Mouse (Mus musculus): ENCODE measurements at regions not wholly inside any gene's neighbourhood (a gene's known extent, or its start where the extent isn't known, plus 50 kb on each side); places are given as distances from the start of the nearest gene placed in this dataset.

DNA sequence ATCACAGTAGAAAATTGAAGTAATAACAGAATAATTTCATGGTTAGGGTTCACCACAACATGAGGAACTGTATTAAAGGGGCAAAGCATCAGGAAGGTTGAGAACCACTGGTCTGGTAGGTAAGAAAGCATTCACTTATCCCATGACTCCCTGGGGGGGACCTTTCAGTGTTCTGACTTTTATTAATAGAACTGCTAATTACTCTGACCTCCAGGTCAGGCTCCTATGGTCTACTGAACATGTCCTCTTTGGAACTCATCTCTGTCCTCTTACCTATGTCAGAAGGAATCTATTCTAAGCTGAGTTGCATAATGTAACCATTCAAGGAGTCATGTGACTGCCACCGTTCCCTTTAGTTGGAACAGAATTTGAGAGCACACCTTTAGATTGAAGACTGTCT lies 65.3 kb upstream of the Igfbp5 start:
- no peak overlapping the region for H3K9ac ChIP-seq (replicated peaks)
- no peaks in the 10 kb centered on the region for H3K36me3 ChIP-seq
- no peaks in the 10 kb centered on the region for H3K27me3 ChIP-seq
- WGBS, result 85% methylated on average over 1 of the region's 1 CpGs
- no peak overlapping the region for H3K4me3 ChIP-seq (replicated peaks)
- H3K9me3 ChIP-seq, result no peaks in the 10 kb centered on the region
- ATAC-seq, result no peak
- H3K4me1 ChIP-seq (replicated peaks), result peaks cover under 1% of the 10 kb centered on the region
- H3K4me2 ChIP-seq (replicated peaks), result no peak overlapping the region
- no peak overlapping the region for H3K27ac ChIP-seq

DNA sequence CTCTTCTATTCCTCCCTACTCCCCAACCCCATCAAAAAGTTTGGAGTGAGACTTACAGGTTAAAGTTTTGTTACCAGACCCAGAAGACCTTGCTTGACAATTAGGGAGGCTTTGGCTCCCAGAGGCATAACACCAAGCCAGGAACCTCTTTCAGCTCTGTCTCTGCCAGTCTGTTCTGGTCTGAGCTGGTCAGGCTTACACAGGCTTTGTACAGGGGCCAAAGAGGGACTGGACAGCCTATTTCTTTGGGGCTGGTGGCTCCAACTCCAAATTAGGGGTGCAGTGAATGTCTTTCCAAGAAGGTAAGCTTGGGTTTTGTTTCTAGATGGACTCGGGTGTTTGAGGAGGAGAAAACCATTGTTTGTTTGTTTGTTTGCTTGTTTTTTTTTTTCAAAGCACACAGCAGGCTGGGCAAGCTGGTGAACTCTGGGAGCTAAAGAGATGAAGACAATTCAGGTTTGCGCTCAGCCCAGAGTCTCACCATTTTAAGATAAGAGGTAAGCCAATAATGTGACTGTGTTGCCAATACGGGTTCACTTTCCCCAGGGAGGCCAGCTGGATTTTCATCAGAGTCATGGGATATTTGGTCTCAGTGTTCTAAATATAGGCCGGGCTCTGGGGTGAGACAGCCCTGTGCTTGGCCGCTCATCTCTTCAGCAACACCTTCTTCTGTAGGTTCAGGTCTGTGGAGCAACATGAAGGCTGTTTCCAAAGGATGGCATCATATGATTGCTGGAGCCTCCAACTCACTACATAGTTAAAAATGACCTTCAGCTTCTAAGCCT lies 62.2 kb upstream of the Igfbp5 start:
- Histone ChIP-seq H3K36me3 (no peaks in the 10 kb centered on the region), H3K9me3 (no peaks in the 10 kb centered on the region), H3K9ac (replicated peaks) (no peak overlapping the region), H3K4me1 (replicated peaks) (no peaks in the 10 kb centered on the region), H3K27ac (no peak overlapping the region), H3K4me2 (replicated peaks) (no peak overlapping the region), H3K4me3 (replicated peaks) (no peak overlapping the region), H3K27me3 (no peaks in the 10 kb centered on the region)
- WGBS, result 91% methylated on average over 5 of the region's 5 CpGs
- ATAC-seq, result no peak

DNA sequence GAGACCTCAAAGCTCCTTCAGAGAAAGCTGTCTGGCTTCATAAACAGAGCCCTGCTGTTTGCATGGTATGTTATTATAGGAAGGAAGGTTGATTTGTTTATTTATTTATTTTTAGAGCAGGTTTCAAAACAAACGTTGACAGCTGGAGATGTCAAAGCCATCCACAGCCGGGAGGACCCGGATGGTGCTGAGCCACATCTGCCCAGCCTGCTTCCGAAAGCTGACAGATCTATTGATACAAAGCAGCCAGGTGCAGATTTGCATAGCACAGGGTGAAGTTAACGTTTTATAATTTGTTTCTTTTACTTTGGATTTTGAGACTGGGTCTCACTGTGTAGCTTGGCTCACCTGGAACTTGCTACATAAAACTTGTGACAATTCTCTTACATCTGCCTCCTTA lies 61.5 kb upstream of the Igfbp5 start:
- no peak for ATAC-seq
- WGBS, result 58% methylated on average over 5 of the region's 5 CpGs

DNA sequence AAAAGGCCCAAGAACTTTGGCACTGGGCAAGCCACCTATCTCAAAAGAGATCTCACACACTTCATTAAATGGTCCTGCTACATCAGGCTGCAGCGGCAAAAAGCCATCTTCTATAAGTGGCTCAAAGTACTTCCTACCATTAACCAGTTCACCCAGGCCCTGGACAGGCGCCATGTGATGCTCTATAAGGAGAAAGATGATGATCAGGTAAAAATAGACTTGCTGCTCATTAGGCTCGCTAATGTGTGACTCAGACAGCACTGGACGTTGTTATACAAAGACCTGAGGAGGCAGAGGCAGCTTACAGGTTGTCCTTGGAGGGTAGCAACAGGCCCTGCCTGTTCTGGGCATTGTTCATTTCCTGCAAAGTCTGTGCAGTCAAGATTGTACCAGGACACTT lies 60.4 kb upstream of the Igfbp5 start:
- Histone ChIP-seq H3K9ac (replicated peaks) (no peak overlapping the region), H3K4me3 (replicated peaks) (no peak overlapping the region), H3K4me2 (replicated peaks) (no peak overlapping the region), H3K27me3 (no peaks in the 10 kb centered on the region), H3K27ac (no peak overlapping the region), H3K9me3 (no peaks in the 10 kb centered on the region), H3K4me1 (replicated peaks) (no peaks in the 10 kb centered on the region), H3K36me3 (no peaks in the 10 kb centered on the region)
- 92% methylated on average over 4 of the region's 4 CpGs for WGBS
- no peak for ATAC-seq

More for the DNA sequence above, 61.5 kb upstream of the Igfbp5 start:
- Histone ChIP-seq H3K4me2 (replicated peaks) (no peak overlapping the region), H3K4me3 (replicated peaks) (no peak overlapping the region), H3K9ac (replicated peaks) (no peak overlapping the region), H3K4me1 (replicated peaks) (no peaks in the 10 kb centered on the region), H3K27ac (no peak overlapping the region), H3K9me3 (no peaks in the 10 kb centered on the region), H3K27me3 (no peaks in the 10 kb centered on the region), H3K36me3 (no peaks in the 10 kb centered on the region)

DNA sequence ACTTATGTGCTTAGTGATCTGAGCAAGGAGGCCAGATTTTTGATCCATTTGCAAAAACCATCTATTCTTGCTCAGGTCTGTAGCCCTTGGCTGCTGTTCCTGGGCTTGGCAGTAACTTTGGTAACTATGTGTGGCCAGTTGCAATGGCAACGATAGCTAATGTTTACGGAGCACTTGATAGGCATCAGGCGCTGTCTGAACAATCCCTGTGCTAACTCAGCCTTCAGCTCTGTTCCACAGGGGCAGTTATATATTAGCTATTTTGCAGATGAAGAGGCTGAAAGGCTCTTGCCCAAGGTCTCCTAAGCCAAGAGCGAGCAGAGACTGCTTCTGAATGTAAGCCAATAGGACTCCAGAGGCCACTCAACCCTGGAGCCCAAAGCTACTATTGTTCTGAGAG lies 55.1 kb upstream of the Igfbp5 start:
- Histone ChIP-seq H3K9ac (replicated peaks) (no peak overlapping the region), H3K4me2 (replicated peaks) (no peak overlapping the region), H3K4me1 (replicated peaks) (no peaks in the 10 kb centered on the region), H3K27ac (no peak overlapping the region), H3K9me3 (no peaks in the 10 kb centered on the region), H3K4me3 (replicated peaks) (no peak overlapping the region), H3K27me3 (no peaks in the 10 kb centered on the region), H3K36me3 (no peaks in the 10 kb centered on the region)
- no peak for ATAC-seq
- 92% methylated on average over 4 of the region's 4 CpGs for WGBS

All from midbrain, embryonic 13.5 days (tissue).